Mouse (Mus musculus): ENCODE data around the gene Cd8a.

GRCm38 (mm10) chr6:71360221-71360620 is 13.0 kb upstream of the Cd8a start:
- TF ChIP-seq GATA1 (IDR thresholded peaks at IDR 0.05; ENCODE audit: borderline replicate concordance, low read length) (no peak), FLI1 (IDR thresholded peaks at IDR 0.05; ENCODE audit: low read length) (no peak)

All from megakaryocyte, embryonic 14.5 days (primary cell).